Mouse (Mus musculus) layer of hippocampus, postnatal 10 days (tissue): ENCODE data around the gene Mfsd4b3. TPM values are rescaled to one million over a fixed set of nuclear protein-coding genes. Genes with fewer than 3 reads are reported as not detected.
"Not testable (repeated sequence)": the region's sequence is repeated elsewhere in the genome, so short reads cannot be mapped to it uniquely, and the experiment has no call there.

Experiments
- DNase-seq, 2 experiments: peaks; one replicate each; pipeline ENCODE4 v3.0.0; 2021; ENCODE audit warnings: low spot score in 2 of 2
- total RNA-seq, 2 experiments: library from RNA; stranded (reverse); gene quantifications; 2 replicates each; pipeline ENCODE4 v1.2.3; 2021

Mfsd4b3 gene
- total RNA-seq, 2 experiments from 2014 or later: 0.30 TPM; not detected in 1

GRCm38 (mm10) chr10:39926616-39927139 lies 33.3 kb downstream of the Mfsd4b3 start, which contains the start of gene Mfsd4b2:
Gene Mfsd4b2 (minus strand): TSS chr10:39926923.
- DNase-seq: peak; percentile 6 to 19

GRCm38 (mm10) chr10:39924556-39924955 lies 35.4 kb downstream of the Mfsd4b3 start:
- DNase-seq: not testable (repeated sequence)

- no peak for DNase-seq
These were observed 47.3 kb downstream of the Mfsd4b3 start for GRCm38 (mm10) chr10:39912616-39913015.

- DNase-seq: no peak
These were observed 51.0 kb downstream of the Mfsd4b3 start for GRCm38 (mm10) chr10:39908768-39909441.

- DNase-seq: no peak
These were observed 52.9 kb downstream of the Mfsd4b3 start for GRCm38 (mm10) chr10:39906799-39907658.

GRCm38 (mm10) chr10:39904191-39904590 lies 55.8 kb downstream of the Mfsd4b3 start:
- no peak for DNase-seq

- peak; percentile 77 to 81 for DNase-seq
These were observed 61.0 kb downstream of the Mfsd4b3 start, which contains the start of gene Mfsd4b4 for GRCm38 (mm10) chr10:39898874-39899371. Gene Mfsd4b4 (minus strand): TSS chr10:39899238.

Other genes starting within 250 kb of the Mfsd4b3 start
- 10 to 100 TPM; 83.2 to 85.6 TPM for gene Rev3l, start 228.0 kb downstream of the Mfsd4b3 start, total RNA-seq
- gene Mfsd4b4, start 60.9 kb downstream of the Mfsd4b3 start, total RNA-seq: 1 to 10 TPM; 6.9 to 7.8 TPM
- under 1 TPM in 1 of 2 experiments, not detected in 1; 0.29 TPM for gene Mfsd4b2, start 33.2 kb downstream of the Mfsd4b3 start, total RNA-seq
- gene Mfsd4b5, start 26.5 kb upstream of the Mfsd4b3 start, total RNA-seq: under 1 TPM; 0.36 to 0.62 TPM
- 1 to 10 TPM in 1 of 2 experiments, under 1 TPM in 1; 0.29 to 1.2 TPM for gene Mfsd4b1, start 65.1 kb upstream of the Mfsd4b3 start, total RNA-seq
- 1 to 10 TPM; 2.1 to 2.2 TPM for gene Slc16a10, start 182.1 kb upstream of the Mfsd4b3 start, total RNA-seq